Mouse (Mus musculus) left cerebral cortex, adult 8-10 months (tissue): ENCODE results near the gene Qrich1. TPM values are rescaled to one million over a fixed set of nuclear protein-coding genes. Genes with fewer than 3 reads are reported as not detected.
A peak's percentile ranks its signal among the peaks of the same experiment; 100 is the strongest.
"Not testable (repeated sequence)": the region's sequence is repeated elsewhere in the genome, so short reads cannot be mapped to it uniquely, and the experiment has no call there.

Experiments used
- DNase-seq, 2 experiments: peaks; one replicate each; pipeline ENCODE4 v3.0.0; 2022; ENCODE audit warnings: low spot score in 2 of 2
- microRNA-seq, 2 experiments: library from miRNA; unstranded; fragments of <30 nt; microRNA quantifications; one replicate each; pipeline ENCODE4 v1.2.0; 2022
- total RNA-seq, 4 experiments: library from RNA; stranded (reverse); gene quantifications; 2 replicates each; pipeline ENCODE4 v1.2.4; 2022

The Qrich1 gene
- total RNA-seq, 4 experiments from 2014 or later: 140 to 158 (median 155) TPM

DNA sequence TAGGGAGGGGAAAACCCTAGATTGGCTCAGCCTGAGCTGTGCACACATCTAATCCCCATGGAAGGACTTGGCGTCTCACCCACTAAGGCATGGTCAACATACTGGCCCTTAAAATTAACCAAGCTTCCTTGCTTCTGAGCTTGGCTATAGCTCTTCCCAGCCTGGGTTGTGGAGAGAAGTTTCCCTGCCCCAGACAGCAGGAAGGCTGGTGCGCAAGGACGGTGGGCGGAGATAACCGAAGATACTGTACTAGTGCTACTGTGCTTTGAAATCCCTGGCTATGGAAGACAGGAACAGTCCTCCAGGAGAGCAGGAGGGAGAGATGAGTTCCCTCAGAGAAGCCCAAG lies 62.7 kb downstream of the Qrich1 start:
- DNase-seq: no peak

GRCm38 (mm10) chr9:108587571-108588180 lies 71.1 kb downstream of the Qrich1 start:
- DNase-seq: peak in 1 of 2 experiments; percentile 96

GRCm38 (mm10) chr9:108589229-108589628 lies 72.6 kb downstream of the Qrich1 start:
- no peak for DNase-seq

DNA sequence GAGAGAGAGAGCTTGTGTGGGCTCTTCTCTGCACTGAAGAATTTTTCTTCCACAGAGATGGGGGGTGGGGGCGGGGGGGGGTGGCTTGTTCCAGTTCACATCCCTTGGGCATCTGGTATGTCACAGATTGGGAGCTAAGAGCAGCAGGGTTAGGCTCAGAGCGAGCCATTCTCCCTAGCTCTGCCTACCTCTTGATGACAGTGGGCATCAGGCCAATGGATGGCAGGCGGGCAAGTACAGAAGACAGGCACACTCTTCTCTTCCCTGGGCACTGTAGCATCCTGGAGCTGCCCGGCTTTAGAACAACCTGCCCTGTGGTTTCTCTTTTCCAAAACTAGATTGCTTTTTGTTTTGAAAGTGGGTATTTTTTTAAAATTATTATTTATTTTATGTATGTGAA lies 74.9 kb downstream of the Qrich1 start:
- DNase-seq: no peak

DNA sequence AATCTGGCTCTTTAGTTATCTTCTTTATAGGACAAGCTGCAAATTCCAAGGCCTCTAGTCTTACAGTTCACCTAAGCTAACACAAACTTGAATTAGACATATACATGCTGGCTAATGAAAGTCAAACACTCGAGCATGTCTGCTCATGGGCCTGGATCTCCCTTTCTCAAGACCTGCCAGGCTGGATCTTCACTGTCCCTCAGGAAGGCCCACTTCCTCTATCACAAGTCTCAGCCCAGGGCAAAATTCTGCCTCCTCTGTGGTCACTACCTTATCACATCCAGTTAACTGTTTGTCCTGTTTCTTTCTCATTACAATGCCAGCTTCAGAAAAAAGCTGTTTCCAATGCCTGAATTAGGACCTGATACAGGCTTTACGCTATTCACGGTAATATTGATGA lies 77.7 kb downstream of the Qrich1 start:
- DNase-seq: no peak

- DNase-seq: peak; percentile 72 to 77
Observed at GRCm38 (mm10) chr9:108596998-108597764, 80.6 kb downstream of the Qrich1 start, which contains the start of gene P4htm. P4htm (minus strand) TSS chr9:108597667.

- no peak for DNase-seq
Observed at GRCm38 (mm10) chr9:108599021-108599566, 82.5 kb downstream of the Qrich1 start.

DNA sequence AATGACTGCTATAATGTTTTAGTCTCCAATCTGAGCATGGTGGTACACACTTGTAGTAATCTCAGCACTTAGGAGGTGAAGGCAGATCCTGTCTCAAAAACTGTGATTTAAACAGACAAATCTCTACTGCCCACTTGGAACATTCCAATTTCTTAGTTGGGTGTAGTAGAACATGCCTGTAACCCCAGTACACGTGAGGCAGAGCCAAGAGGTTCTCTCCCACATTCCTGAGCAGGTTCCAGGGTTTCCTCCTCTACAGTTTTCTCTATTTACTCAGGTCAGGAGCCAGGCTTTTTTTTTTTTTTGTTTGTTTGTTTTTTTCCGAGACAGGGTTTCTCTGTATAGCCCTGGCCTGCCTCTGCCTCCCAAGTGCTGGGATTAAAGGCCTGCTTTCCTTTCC lies 83.4 kb downstream of the Qrich1 start:
- no peak for DNase-seq

- no peak for DNase-seq
Observed at GRCm38 (mm10) chr9:108601986-108602385, 85.4 kb downstream of the Qrich1 start.

- DNase-seq: not testable (repeated sequence)
Observed at GRCm38 (mm10) chr9:108607929-108608328, 91.3 kb downstream of the Qrich1 start.

DNA sequence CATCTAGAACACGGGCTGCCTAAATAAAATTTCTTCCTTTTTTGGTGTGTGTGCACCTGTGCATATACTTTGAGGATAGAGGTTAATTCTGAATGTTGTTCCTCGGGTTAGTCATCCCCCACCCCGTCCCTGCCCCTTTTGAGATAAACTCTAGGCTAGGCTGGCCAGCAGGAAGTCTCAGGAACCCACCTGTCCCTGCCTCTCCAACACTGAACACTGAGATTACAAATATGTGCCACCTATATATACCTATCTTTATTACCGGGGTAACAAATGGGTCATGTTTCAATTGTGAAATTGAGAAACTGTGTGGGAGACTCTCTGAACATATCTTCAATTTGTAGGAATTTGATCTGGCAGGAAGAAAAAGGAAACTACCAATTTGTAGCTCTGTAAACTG lies 92.3 kb downstream of the Qrich1 start:
- no peak for DNase-seq

Small RNA genes lying within 50 kb of the gene (microRNA-seq; reads per million reads assigned to microRNA genes)
- gene Gm24083 (0 reads per million in 2 experiments), gene Mir191 (0 reads per million in 2 experiments), gene Mir425 (658 to 773 reads per million in 2 experiments)

Other genes with a start within 250 kb of the Qrich1 start
- 100 to 1,000 TPM; 133 to 145 (median 139) TPM for gene Nicn1, start 226.4 kb upstream of the Qrich1 start, total RNA-seq
- 10 to 100 TPM; 26.3 to 32.2 (median 28.2) TPM for gene Amt, start 220.0 kb upstream of the Qrich1 start, total RNA-seq
- 100 to 1,000 TPM; 164 to 176 (median 168) TPM for gene Rhoa, start 210.7 kb upstream of the Qrich1 start, total RNA-seq
- 10 to 100 TPM; 37.0 to 40.4 (median 39.4) TPM for gene Tcta, start 210.6 kb upstream of the Qrich1 start, total RNA-seq
- 100 to 1,000 TPM in 3 of 4 experiments, 10 to 100 TPM in 1; 97.3 to 121 (median 112) TPM for gene Gpx1, start 177.9 kb upstream of the Qrich1 start, total RNA-seq
- 100 to 1,000 TPM; 103 to 109 (median 105) TPM for gene Usp4, start 169.0 kb upstream of the Qrich1 start, total RNA-seq
- gene 1700102P08Rik, start 124.0 kb upstream of the Qrich1 start, total RNA-seq: 1 to 10 TPM in 3 of 4 experiments, under 1 TPM in 1; 0.81 to 2.0 (median 1.8) TPM
- gene Ccdc36, start 88.3 kb upstream of the Qrich1 start, total RNA-seq: under 1 TPM; 0.15 to 0.37 (median 0.22) TPM
- not detected for gene BC048562, start 80.3 kb upstream of the Qrich1 start, total RNA-seq
- 10 to 100 TPM; 35.8 to 46.5 (median 38.4) TPM for gene Ccdc71, start 56.3 kb upstream of the Qrich1 start, total RNA-seq
- gene Klhdc8b, start 55.2 kb upstream of the Qrich1 start, total RNA-seq: 10 to 100 TPM; 28.8 to 38.0 (median 34.0) TPM
- gene Lamb2, start 37.1 kb upstream of the Qrich1 start, total RNA-seq: 10 to 100 TPM; 28.0 to 35.7 (median 30.8) TPM
- 100 to 1,000 TPM; 116 to 140 (median 127) TPM for gene Usp19, start 26.2 kb upstream of the Qrich1 start, total RNA-seq
- 10 to 100 TPM; 78.3 to 95.4 (median 86.8) TPM for gene Qars, start 9.1 kb upstream of the Qrich1 start, total RNA-seq
- gene Impdh2, start 43.5 kb downstream of the Qrich1 start, total RNA-seq: 10 to 100 TPM; 43.7 to 54.7 (median 50.7) TPM
- 10 to 100 TPM; 67.2 to 77.5 (median 73.4) TPM for gene Ndufaf3, start 50.6 kb downstream of the Qrich1 start, total RNA-seq
- 10 to 100 TPM; 68.8 to 86.5 (median 73.5) TPM for gene Dalrd3, start 53.1 kb downstream of the Qrich1 start, total RNA-seq
- 100 to 1,000 TPM; 129 to 151 (median 133) TPM for gene Wdr6, start 61.9 kb downstream of the Qrich1 start, total RNA-seq
- 10 to 100 TPM; 87.5 to 98.6 (median 93.9) TPM for gene P4htm, start 80.9 kb downstream of the Qrich1 start, total RNA-seq
- gene Arih2, start 132.6 kb downstream of the Qrich1 start, total RNA-seq: 10 to 100 TPM; 51.8 to 55.6 (median 54.2) TPM
- gene Slc25a20, start 145.3 kb downstream of the Qrich1 start, total RNA-seq: 10 to 100 TPM; 11.1 to 15.8 (median 13.6) TPM
- 10 to 100 TPM; 45.9 to 52.1 (median 49.3) TPM for gene Prkar2a, start 172.5 kb downstream of the Qrich1 start, total RNA-seq